Mouse (Mus musculus) gonadal fat pad, adult 2 months (tissue): ENCODE results near the gene Foxn2. TPM values are rescaled to one million over a fixed set of nuclear protein-coding genes. Genes with fewer than 3 reads are reported as not detected.
"Not testable (repeated sequence)": the region's sequence is repeated elsewhere in the genome, so short reads cannot be mapped to it uniquely, and the experiment has no call there.

Experiments
- DNase-seq: peaks from one replicate; pipeline ENCODE4 v3.0.0-alpha.2; 2012; ENCODE audit warnings: low read depth
- polyA plus RNA-seq: library from polyadenylated mRNA; depleted of rRNA; stranded (reverse); fragments of >200 nt; gene quantifications from 2 replicates; pipeline ENCODE4 v1.2.3, GENCODE M21; 2012

The Foxn2 gene
- polyA plus RNA-seq, 1 experiment: 4.3 TPM

DNA sequence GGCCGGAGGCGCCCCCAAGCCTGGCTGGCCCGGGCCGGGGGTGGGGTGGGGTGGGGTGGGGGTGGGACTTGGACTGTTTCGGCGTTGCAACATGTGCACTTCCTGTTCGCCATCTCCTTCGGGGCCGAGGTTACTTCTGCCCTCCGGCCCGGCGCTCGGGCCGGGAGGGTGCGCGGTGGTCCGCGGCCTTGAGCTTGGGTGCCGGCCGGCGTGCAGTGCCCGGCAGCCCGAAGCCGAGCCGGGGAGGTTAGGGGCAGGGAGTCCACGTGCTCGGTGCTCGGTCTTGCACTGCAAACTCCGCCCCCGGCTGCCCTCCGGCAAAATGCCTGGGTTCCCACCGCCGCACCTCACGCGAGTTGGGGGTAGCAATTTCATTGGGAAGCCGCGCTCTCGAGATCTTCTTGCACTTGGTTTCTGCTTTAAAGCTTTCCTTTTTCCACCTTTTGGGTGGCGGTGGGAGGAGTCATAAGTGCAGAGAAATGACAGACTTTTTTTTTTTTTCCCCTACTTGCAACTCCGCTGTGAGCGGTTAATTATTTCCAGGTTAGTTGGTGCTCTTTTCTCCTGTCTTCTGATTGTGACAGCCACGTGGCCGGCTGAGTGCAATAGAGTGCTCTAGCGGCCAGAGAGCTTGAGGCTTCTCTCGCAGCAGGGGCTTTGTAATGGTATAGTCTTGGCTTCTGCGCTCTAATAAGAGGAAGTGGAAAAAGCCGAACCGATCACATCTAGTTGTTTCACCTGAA, 1.1 kb downstream of the Foxn2 start:
- DNase-seq: no peak

GRCm38 (mm10) chr17:88442661-88443060, 2.1 kb downstream of the Foxn2 start:
- DNase-seq: no peak

DNA sequence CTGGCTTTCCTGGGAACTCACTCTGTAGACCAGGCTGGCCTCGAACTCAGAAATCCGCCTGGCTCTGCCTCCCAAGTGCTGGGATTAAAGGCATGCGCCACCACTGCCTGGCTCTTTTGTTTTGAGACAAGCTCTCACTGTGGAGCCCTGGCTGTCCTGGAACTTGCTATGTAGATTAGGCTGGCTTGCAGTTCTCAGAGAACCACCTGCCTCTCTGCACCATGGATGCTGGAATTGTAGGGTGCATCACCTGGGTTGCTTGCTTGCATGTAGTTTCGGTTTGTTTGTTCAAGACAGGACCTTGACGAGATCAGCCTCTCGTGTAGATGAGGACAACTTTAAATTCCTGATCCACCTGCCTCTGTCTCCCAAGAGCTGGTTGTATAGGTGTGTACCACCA, 2.7 kb downstream of the Foxn2 start:
- DNase-seq: no peak

- DNase-seq: no peak
Observed at GRCm38 (mm10) chr17:88458079-88458478, 17.6 kb downstream of the Foxn2 start.

DNA sequence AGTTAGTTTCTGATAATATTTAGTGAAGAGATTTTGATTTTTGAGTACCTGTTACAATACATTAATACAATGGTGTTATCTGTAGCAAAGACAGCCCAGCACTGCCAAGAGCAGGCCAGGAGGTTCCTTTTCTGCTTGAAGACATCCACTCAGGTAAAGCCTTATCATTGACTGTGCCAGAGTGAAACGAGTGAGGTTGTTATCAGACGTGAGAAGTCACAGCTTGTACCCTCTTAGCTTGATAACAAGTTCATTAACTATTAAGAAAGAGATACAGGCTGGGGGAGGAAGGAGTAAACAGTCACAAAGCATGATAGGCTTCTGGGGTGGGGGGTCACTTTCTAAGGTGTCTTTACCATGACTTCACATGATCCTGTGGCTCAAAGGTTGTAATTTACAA, 19.0 kb downstream of the Foxn2 start:
- DNase-seq: no peak

DNA sequence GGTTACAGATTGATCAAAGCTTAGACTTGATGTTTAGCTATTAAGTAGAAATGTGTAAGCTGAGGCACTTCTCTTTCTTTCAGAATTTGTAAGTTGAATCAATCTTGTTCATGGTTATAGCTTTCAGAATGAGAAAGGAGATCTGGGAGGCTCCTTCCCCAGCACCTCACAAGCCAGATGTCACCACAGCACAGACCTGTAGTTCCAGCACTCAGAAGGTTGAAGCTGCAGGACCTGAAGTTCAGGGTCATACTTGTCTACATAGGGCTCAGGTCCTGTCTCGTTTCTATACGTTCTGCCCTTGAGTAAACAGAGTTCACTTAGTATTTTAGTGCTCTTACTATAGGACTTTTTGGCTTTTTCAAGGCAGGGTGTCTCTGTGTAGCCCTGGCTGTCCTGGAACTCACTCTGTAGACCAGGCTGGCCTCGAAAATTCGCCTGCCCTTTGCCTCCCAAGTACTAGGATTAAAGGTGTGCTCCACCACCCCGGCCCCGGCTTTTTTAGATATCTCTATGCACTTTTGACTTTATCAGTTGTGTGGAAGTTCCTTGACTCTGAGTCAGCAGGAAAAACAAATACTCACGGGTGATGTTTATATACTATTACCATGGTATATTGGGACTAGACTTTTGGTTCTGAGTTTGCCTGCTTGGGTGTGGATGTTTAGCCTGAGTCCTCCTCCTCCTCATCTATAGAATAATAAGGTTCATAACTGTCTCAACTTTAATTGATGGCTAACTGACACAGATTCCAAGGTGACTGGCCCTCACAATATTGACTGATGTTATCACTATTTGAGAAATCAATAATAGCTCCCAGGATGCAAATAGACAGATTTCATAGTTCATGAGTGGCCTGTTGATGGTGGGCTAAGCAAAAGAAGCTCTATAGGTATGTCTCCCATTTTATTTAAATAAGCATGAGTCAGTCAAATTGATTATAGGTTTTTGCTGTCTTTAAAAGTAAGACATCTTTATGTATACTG, 19.7 kb downstream of the Foxn2 start:
- no peak for DNase-seq

DNA sequence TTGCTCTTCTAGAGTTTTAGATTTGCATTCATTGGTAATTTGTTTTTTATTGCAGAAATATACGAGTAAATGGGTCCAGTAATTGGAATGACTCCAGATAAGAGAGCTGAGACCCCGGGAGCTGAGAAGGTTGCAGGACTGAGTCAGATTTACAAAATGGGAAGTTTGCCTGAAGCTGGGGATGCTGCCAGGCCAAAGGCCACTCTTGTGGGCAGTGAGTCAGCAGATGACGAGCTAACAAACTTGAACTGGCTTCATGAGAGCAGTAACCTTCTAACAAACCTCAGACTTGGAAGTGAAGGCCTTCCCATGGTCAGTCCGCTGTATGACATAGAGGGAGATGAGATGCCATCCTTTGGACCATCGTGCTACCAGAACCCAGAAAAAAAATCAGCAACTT, 22.1 kb downstream of the Foxn2 start:
- no peak for DNase-seq

DNA sequence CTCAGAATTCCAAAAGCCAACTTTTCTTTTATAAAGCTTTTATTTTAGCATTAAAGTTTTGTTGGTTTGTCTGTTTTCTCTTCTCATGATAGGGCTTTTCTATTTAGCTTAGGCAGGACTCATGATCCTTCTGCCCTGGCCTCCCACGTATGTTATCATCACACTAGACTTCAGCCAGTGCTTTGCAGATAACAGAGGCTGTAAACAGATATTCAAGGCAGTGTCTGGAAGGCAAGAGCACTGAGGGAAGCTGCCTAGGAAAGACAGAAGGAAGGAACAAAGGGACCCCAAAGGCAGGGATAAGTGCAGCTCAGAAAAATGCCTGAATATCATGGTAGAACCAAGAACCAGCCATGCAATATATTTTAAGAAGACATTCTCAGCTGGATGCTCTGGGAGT, 26.1 kb downstream of the Foxn2 start:
- DNase-seq: no peak

DNA sequence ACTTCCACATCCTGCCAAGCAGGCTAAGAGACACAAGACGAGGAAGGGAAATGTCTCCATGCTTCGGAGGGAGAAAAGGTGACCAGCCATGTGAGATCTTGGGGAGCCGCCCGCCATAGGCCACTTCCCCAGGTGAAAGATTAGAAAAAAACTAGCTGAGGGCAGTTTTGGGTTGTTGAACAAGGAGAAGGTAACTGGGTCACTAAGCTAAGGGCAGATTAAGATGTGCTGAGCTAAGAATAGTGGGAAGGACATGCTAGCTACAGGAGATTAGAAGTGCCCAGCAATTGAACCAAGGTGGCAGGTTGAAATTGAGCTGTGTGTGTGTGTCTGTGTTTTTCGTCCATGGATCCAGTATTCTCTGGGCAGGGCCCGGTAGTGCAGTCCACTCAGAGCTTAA, 27.2 kb downstream of the Foxn2 start:
- no peak for DNase-seq

GRCm38 (mm10) chr17:88468655-88469398, 28.3 kb downstream of the Foxn2 start:
- DNase-seq: not testable (repeated sequence)

- no peak for DNase-seq
Observed at GRCm38 (mm10) chr17:88473766-88474165, 33.3 kb downstream of the Foxn2 start.

- no peak for DNase-seq
Observed at GRCm38 (mm10) chr17:88477165-88477564, 36.7 kb downstream of the Foxn2 start.

GRCm38 (mm10) chr17:88477699-88478098, 37.2 kb downstream of the Foxn2 start:
- DNase-seq: no peak

DNA sequence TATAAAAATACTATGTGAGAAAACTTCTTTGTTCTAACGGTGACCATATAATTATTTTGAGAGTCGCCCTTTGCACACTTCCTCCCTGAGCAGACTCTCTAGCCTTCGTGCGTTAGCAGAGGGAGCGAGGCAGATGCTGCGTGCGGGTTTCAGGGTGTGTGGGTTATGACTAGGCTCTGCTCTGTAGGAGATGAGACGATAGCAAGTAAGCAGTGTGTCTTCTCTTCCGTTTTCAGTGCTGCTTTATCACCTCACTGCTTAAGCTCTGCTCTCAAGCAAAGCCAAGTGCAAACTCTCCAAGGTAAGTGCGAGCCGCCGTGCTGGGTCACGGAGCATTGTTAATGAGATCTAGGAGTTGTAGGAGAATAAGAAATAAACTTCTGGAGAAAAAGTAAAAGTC, 38.5 kb downstream of the Foxn2 start:
- no peak for DNase-seq

DNA sequence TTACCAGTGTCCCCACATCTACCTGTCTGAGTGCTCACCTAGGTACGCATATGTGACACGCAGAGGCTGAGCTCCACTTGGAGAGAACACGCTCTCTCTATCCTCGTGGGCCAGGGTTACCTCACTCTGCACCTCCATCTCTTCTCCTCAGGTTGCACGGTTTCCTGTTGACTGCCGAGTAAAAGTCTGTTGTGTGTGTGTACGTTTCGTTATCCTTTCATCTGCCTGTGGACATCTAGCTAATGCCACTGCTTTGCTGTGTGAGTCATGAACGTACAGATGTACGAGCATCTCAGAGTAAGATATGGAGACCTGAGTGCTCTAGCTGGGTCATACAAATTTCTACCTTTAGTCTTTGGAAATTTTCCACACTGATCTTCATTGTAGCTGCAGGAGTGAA, 39.9 kb downstream of the Foxn2 start:
- no peak for DNase-seq

DNA sequence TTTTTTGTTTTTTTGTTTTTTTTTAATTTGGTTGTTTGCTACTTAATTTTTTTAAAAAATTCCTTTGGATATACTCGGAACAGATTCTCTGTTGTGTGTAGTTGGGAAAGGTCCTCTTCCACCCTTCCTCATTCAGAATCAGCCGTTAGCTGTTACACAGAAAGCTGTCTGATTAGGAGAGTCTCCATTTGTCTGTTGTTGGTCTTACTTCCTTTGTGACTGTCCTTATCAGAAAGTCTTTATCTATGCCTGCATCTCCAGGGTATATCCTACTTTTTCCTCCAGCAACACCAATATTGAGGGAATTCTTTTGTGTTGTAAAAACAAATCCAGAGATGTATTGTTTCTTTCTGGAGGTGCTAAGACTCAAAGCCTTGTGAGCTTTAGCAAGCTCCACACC, 40.6 kb downstream of the Foxn2 start:
- no peak for DNase-seq

- no peak for DNase-seq
Observed at GRCm38 (mm10) chr17:88481587-88481986, 41.1 kb downstream of the Foxn2 start.

GRCm38 (mm10) chr17:88484539-88484938, 44.0 kb downstream of the Foxn2 start:
- no peak for DNase-seq

DNA sequence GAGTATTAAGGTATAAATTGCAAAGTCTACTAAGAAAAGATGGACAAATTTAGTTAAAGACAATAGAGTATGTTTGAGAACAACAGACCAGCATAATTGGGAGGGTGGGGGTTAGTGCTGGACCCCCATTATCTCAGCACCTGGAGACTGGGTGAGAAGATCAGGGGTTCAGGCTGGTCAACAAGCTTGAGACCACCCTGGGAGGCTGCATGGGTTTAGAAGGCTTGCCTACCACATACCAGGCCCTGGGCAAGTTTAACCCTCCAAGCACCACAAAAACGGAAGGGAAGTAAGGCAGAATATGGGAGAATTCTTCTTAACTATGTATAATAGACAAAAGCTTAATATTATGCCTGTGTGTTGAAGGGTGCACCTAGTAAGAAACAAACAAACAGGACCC, 44.4 kb downstream of the Foxn2 start:
- no peak for DNase-seq

DNA sequence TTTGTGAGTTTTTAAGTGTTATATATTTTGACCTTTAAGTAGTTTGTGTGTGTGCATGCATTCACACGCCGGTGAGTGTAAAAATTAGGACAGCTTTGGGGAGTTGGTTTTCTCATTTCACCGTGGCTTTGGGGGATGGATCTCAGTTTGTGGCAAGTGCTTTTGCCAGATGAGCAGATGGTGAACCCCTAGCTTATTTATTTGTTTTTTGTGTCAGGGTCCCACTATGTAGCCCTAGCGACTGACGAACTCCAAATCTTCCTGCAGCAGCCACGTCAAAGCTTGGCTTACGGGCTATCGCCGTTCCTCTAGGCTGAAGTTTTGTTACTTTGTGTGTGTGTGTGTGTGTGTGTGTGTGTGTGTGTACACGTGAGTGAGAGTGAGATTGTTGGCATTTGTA, 50.0 kb downstream of the Foxn2 start:
- DNase-seq: no peak

- DNase-seq: no peak
Observed at GRCm38 (mm10) chr17:88491366-88492106, 51.0 kb downstream of the Foxn2 start.

DNA sequence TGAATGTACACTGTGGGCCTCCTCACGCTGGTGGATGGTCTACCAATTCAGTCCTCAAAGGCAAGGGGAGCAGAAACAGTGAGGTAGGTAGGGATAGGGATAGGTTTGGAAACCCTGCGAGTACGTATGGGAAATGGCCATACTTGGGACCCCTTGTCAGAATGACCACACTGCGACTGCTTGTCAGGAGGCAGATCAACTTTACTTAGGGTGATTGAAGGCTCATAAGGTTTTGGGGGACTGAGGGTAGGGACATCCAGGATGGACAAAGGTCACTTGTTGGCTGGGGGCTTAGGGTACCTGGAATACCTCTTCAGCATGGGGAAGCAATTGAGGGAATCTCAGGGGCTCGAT, 51.6 kb downstream of the Foxn2 start:
- no peak for DNase-seq
